ENCODE assay signal across 20 mouse cellular contexts in the genomic region with DNA sequence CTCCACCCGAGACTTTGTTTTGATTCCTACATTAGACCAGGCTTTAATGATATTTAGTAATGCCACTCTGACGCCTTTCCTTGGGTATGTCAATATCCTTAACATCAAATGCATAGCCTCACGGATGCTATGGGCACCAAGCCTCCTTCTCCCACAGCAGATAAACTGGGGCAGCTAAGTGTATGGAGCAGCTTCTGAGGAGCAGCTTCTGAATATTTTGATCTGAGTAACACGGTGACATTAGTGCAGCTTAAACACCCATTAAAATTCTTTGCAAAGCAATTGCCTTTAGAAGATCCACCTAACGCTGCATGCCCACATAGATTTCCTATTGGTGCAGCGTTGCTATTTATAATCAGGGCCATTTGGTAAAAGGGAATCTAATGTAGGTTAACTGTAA.
A peak's percentile ranks its signal among the peaks of the same experiment; 100 is the strongest.
DNase-seq lines count a peak whose midpoint lies in the region; ATAC-seq and TF ChIP-seq lines count a peak whose summit lies in the region.
"Had no signal": no experiment of that assay in that cellular context is flagged by ENCODE, and none has a peak within 500 bp of the region (broad histone marks: within the 10 kb centered on the region; RNA-seq: fewer than 3 reads in every experiment).

No protein-coding gene starts in this region.

- H3K4me2 ChIP-seq in limb, embryonic 12.5 days, result peak overlapping the region; percentile 13; the same call in 1 of the 2 replicates
- H3K4me2 ChIP-seq: embryonic facial prominence, embryonic 13.5 days; embryonic facial prominence, embryonic 15.5 days; forebrain, embryonic 12.5 days had no signal

- intact Hi-C loops in left cerebral cortex, adult 2 months (cut with DNase I), result no loop called here
- intact Hi-C loops in left cerebral cortex, postnatal 4 days (cut with DNase I), result no loop called here

- no peak overlapping the region for H3K9ac ChIP-seq in limb, embryonic 12.5 days (replicated peaks)
- H3K9ac ChIP-seq: embryonic facial prominence, embryonic 13.5 days; embryonic facial prominence, embryonic 15.5 days; forebrain, embryonic 12.5 days had no signal

- H3K27ac ChIP-seq in left cerebral cortex, adult 2 months, result peak overlapping the region; percentile 63
- H3K27ac ChIP-seq in limb, embryonic 12.5 days, result 0 out of 2 replicates have a peak overlapping the region, but pooled peaks have one; percentile 56
- H3K27ac ChIP-seq: embryonic facial prominence, embryonic 13.5 days; embryonic facial prominence, embryonic 15.5 days; forebrain, embryonic 10.5 days; forebrain, embryonic 12.5 days had no signal

- ATAC-seq in limb, embryonic 12.5 days (ENCODE audit: insufficient number of reproducible peaks, insufficient read depth, low FRiP score, low TSS enrichment, low read depth), result no peak; the same call in 1 of the 2 replicates
- ATAC-seq: forebrain, embryonic 14.5 days; forebrain, embryonic 16.5 days had no signal

- TF ChIP-seq CTCF in left cerebral cortex, adult 2 months (IDR thresholded peaks at IDR 0.05), result no peak

- peaks cover 14% of the 10 kb centered on the region for H3K4me1 ChIP-seq in limb, embryonic 12.5 days (replicated peaks)
- H3K4me1 ChIP-seq: embryonic facial prominence, embryonic 13.5 days; embryonic facial prominence, embryonic 15.5 days; forebrain, embryonic 12.5 days had no signal

- WGBS in limb, embryonic 12.5 days, result 37% methylated on average over 6 of the region's 6 CpGs

- no peaks in the 10 kb centered on the region for H3K36me3 ChIP-seq in limb, embryonic 12.5 days
- H3K36me3 ChIP-seq: embryonic facial prominence, embryonic 13.5 days; embryonic facial prominence, embryonic 15.5 days; forebrain, embryonic 10.5 days; forebrain, embryonic 12.5 days had no signal

- no peak overlapping the region for H3K4me3 ChIP-seq in left cerebral cortex, adult 2 months
- H3K4me3 ChIP-seq in limb, embryonic 12.5 days (replicated peaks), result no peak overlapping the region
- H3K4me3 ChIP-seq: embryonic facial prominence, embryonic 13.5 days; embryonic facial prominence, embryonic 15.5 days; erythroblast, embryonic 14.5 days; forebrain, embryonic 10.5 days; forebrain, embryonic 12.5 days had no signal

- H3K27me3 ChIP-seq in limb, embryonic 12.5 days, result no peaks in the 10 kb centered on the region
- H3K27me3 ChIP-seq: embryonic facial prominence, embryonic 13.5 days; embryonic facial prominence, embryonic 15.5 days had no signal

- H3K9me3 ChIP-seq in limb, embryonic 12.5 days, result no peaks in the 10 kb centered on the region
- H3K9me3 ChIP-seq: embryonic facial prominence, embryonic 13.5 days; embryonic facial prominence, embryonic 15.5 days; forebrain, embryonic 10.5 days; forebrain, embryonic 12.5 days had no signal

- no peak for DNase-seq in left cerebral cortex, adult 2 months (ENCODE audit: extremely low spot score in 1 of 2, low spot score in 2 of 2)
- DNase-seq in left cerebral cortex, postnatal 4 days, result no peak
- peak; percentile 57 for DNase-seq in brain, adult 2 months (ENCODE audit: low read depth, low spot score)
- DNase-seq in ovary, postnatal 36 days (ENCODE audit: low spot score), result no peak
- DNase-seq: adrenal gland, adult 2 months; adrenal gland, postnatal 10 days; adrenal gland, postnatal 25 days; cerebellum, adult 11-12 months; cerebellum, adult 2 months; cerebellum, adult 9-10 months; cerebellum, postnatal 10 days; cerebellum, postnatal 25 days had no signal
